Mouse (Mus musculus) MEL (cell line): Measurements from ENCODE around the gene Gm4553.

ENCODE experiments used
- BHLHE40 ChIP-seq: IDR thresholded peaks from 2 replicates; pipeline ENCODE4 v1.6.1; 2012; ENCODE audit warnings: low read depth, mild to moderate bottlenecking, inconsistent platforms, low read length, improper control_type of control experiment, borderline replicate concordance
- CTCF ChIP-seq, 3 experiments: IDR thresholded peaks in 2 of 3; conservative IDR thresholded peaks in 1 of 3; 2 replicates each; pipeline ENCODE4 v1.5.1; 2011 to 2012; ENCODE audit warnings: low read length in 3 of 3, low read depth in 2 of 3, mild to moderate bottlenecking in 2 of 3, improper control_type of control experiment in 1 of 3, inconsistent platforms in 1 of 3, mixed read lengths in 1 of 3, moderate library complexity in 1 of 3; ENCODE audit not compliant: control insufficient read depth in 1 of 3, insufficient read depth in 1 of 3, poor library complexity in 1 of 3, severe bottlenecking in 1 of 3
- ETS1 ChIP-seq: IDR thresholded peaks from 2 replicates; pipeline ENCODE4 v1.6.1; 2012; ENCODE audit warnings: low read depth, mild to moderate bottlenecking, inconsistent platforms, low read length, improper control_type of control experiment, moderate library complexity
- GABPA ChIP-seq: IDR thresholded peaks from 2 replicates; pipeline ENCODE4 v1.6.1; 2012; ENCODE audit warnings: low read depth, mild to moderate bottlenecking, inconsistent platforms, low read length, improper control_type of control experiment, moderate library complexity
- GATA1 ChIP-seq: IDR thresholded peaks from 2 replicates; pipeline ENCODE4 v1.6.1; 2011; ENCODE audit warnings: low read depth, low read length, improper control_type of control experiment
- HCFC1 ChIP-seq: IDR thresholded peaks from 2 replicates; pipeline ENCODE4 v1.6.1; 2012; ENCODE audit warnings: low read depth, mild to moderate bottlenecking, inconsistent platforms, low read length, improper control_type of control experiment, moderate library complexity
- KAT2A ChIP-seq: conservative IDR thresholded peaks from 2 replicates; pipeline ENCODE4 v1.6.1; 2012; ENCODE audit warnings: low read depth, low read length, improper control_type of control experiment, inconsistent platforms
- MYC ChIP-seq: IDR thresholded peaks from 2 replicates; pipeline ENCODE4 v1.6.1; 2011; ENCODE audit warnings: low read depth, mild to moderate bottlenecking, low read length, improper control_type of control experiment, moderate library complexity
- POLR2A ChIP-seq, 2 experiments: IDR thresholded peaks; 2 replicates each; pipeline ENCODE4 v1.6.1; 2011 to 2012; ENCODE audit warnings: low read length in 2 of 2, mild to moderate bottlenecking in 2 of 2, control low read depth in 1 of 2, improper control_type of control experiment in 1 of 2, low read depth in 1 of 2, moderate library complexity in 1 of 2; ENCODE audit not compliant: control insufficient read depth in 1 of 2, insufficient read depth in 1 of 2, poor library complexity in 1 of 2
- UBTF ChIP-seq: IDR thresholded peaks from 2 replicates; pipeline ENCODE4 v1.6.1; 2012; ENCODE audit warnings: low read depth, mild to moderate bottlenecking, inconsistent platforms, low read length, improper control_type of control experiment, moderate library complexity, borderline replicate concordance; ENCODE audit not compliant: insufficient read depth
- ZC3H11A ChIP-seq: IDR thresholded peaks from 2 replicates; pipeline ENCODE4 v1.6.1; 2012; ENCODE audit warnings: low read depth, mild to moderate bottlenecking, inconsistent platforms, low read length, improper control_type of control experiment
- ZNF384 ChIP-seq: IDR thresholded peaks from 2 replicates; pipeline ENCODE4 v1.6.1; 2012; ENCODE audit warnings: low read depth, mild to moderate bottlenecking, inconsistent platforms, low read length, improper control_type of control experiment

DNA sequence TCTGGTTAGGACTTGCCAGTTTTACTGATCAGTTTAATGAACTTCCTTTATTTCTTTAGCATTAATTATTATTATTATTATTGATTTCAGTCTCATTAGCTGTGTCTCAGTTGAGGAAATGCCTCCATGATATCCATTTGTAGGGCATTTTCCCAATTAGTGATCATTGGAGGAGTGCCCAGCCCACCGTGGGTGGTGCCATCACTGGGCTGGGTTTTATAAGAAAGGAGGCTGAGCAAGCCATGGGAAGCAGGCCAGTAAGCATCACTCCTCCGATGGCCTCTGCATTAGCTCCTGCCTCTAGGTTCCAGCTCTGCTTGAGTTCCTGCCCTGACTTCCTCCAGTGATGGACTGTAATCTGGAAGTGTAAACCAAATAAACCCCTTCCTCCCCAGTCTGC lies 22.6 kb upstream of the Gm4553 start:
- no peak for TF ChIP-seq POLR2A (IDR thresholded peaks at IDR 0.05; ENCODE audit: control insufficient read depth in 1 of 2, insufficient read depth in 1 of 2, low read depth in 1 of 2, low read length in 2 of 2, poor library complexity in 1 of 2)
- TF ChIP-seq UBTF: no peak
- TF ChIP-seq CTCF (IDR thresholded peaks at IDR 0.05 in 2 of 3, conservative IDR thresholded peaks at IDR 0.05 in 1 of 3; ENCODE audit: control insufficient read depth in 1 of 3, insufficient read depth in 1 of 3, low read depth in 2 of 3, low read length in 3 of 3, poor library complexity in 1 of 3, severe bottlenecking in 1 of 3): no peak
- no peak for TF ChIP-seq BHLHE40
- TF ChIP-seq GABPA: no peak
- TF ChIP-seq KAT2A: no peak
- TF ChIP-seq GATA1: no peak
- no peak for TF ChIP-seq ZC3H11A
- no peak for TF ChIP-seq ZNF384
- TF ChIP-seq MYC: no peak
- TF ChIP-seq HCFC1: no peak
- no peak for TF ChIP-seq ETS1
